Mouse (Mus musculus) right cerebral cortex, postnatal 36 days (tissue): ENCODE data around the gene Clpx.

Experiments
- DNase-seq, 2 experiments: peaks; one replicate each; pipeline ENCODE4 v3.0.0; 2022; ENCODE audit warnings: low spot score in 2 of 2, mixed read lengths in 1 of 2

Clpx gene

GRCm38 (mm10) chr9:65345854-65346475 lies 51.9 kb downstream of the Clpx start, which contains the start of gene Pdcd7:
TSS of gene Pdcd7 (plus strand) at chr9:65346104.
- DNase-seq, result peak; percentile 93 to 96

- peak; percentile 13 to 14 for DNase-seq
These were observed 52.5 kb downstream of the Clpx start for GRCm38 (mm10) chr9:65346476-65347111.

GRCm38 (mm10) chr9:65347112-65347850 lies 53.2 kb downstream of the Clpx start:
- DNase-seq, result no peak

- DNase-seq, result no peak
These were observed 59.2 kb downstream of the Clpx start for GRCm38 (mm10) chr9:65353251-65353650.

DNA sequence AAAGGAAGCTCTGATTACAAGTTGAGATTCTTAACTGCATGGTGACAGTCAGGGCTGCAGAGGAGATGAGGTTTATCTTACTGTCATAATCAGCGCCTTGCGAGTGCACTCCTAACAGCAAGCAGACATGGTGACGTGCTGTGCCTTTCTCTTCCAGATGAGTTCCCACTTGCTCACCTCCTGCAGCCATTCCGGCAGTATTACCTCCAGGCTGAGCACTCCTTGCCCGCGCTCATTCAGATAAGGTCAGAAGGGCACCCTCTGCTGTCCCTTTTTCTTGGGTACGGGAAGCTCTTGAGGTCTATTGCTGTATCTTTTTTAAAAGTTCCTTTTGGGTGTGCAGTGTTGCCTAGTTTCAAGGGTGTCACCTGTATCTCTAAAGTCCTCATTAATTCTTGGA lies 62.5 kb downstream of the Clpx start:
- DNase-seq, result no peak

- DNase-seq, result no peak
These were observed 62.9 kb downstream of the Clpx start for GRCm38 (mm10) chr9:65356971-65357370.

DNA sequence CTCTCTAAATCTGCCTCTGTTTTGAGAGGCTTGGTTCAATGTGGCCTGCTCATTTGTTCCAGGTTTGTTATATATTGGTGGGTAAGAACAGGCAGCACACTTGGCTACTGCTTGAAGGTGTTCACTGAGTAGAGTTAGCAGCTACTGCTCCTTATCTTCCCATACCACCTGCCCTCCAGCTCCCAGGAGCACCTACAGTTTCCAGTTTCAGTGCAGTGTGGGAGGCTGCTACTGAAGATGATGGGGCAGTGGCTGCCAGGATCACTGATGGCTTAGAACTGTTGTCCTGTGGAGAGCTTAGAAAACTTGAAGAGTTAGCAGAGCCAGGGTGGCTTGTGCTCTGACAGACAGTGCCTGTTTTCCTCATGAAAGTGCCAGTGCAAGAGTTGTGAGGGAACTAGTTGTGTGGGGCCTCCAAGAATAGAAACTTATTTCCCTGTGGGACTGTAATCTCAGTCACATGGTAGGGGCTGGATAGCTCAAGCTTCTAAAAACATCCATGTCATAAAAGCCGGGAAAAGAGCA lies 65.0 kb downstream of the Clpx start:
- no peak for DNase-seq

GRCm38 (mm10) chr9:65360641-65361448 lies 66.8 kb downstream of the Clpx start, which contains the start of gene Ubap1l:
TSS of gene Ubap1l (plus strand) at chr9:65361041.
- no peak for DNase-seq

GRCm38 (mm10) chr9:65363684-65364083 lies 69.6 kb downstream of the Clpx start:
- no peak for DNase-seq

DNA sequence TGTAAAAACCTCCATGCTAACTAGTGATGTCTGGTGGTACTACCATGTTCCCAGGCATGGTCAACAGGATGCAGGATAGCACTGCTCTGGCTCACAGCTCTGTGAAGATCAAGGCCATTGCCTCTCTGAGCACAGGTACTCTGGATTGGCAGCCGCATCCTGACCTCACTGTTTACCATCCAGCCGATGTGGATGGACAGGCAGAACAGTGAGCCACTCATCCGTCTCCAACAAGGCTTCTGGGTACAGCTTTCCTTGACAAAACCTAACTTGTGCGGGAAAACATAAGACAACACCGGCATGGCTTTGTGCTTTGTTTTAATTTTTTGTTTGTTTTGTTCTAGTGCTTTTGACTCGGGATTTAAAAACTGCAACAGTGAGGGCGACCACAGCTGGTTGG lies 71.7 kb downstream of the Clpx start:
- no peak for DNase-seq

DNA sequence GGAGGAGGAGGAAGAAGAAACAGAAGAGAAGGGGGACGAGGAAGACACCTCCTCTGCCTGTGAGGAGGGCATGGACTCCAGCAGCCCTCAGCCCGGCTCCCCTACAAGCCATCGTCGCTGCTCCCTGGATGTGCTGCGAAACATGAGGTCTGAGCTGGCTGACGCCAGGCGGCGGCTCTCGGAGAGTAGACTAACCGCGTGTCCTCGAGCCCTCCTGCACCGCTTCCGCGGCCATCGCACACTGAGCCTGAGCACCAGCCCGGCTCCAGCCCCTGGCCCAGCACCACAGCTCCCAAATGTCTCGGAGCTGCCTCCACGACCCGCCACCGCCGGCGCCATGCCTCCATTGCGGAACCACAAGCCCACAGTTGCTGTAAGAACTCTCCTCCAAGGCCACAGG lies 77.7 kb downstream of the Clpx start:
- DNase-seq, result no peak

GRCm38 (mm10) chr9:65372449-65372848 lies 78.4 kb downstream of the Clpx start:
- no peak for DNase-seq

GRCm38 (mm10) chr9:65374468-65375162 lies 80.6 kb downstream of the Clpx start:
- no peak for DNase-seq

GRCm38 (mm10) chr9:65375163-65375934 lies 81.3 kb downstream of the Clpx start:
- DNase-seq, result peak; percentile 63 to 74
